ENCODE assay signal across 34 mouse cellular contexts in the genomic region with DNA sequence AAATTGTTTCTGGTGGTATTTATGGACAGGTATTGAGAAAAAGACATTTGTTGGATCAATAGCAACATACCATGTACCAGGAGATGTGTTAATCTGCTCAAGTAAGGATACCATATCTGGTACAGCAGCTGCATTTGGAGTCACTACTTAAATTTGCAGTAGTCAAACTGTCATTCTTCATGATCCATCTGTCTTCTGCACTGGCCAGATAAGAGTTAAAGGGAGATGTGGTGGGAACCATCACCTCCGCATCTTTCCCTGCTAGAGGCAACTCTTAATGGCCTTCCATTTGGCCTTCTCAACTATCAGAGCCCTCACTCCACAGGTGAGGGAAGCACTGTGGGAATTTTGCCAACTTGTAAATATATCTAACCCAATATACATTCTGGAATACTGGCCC. TPM values are rescaled to one million over a fixed set of nuclear protein-coding genes. Genes with fewer than 3 reads are reported as not detected.
A peak's percentile ranks its signal among the peaks of the same experiment; 100 is the strongest.
DNase-seq lines count a peak whose midpoint lies in the region; ATAC-seq and TF ChIP-seq lines count a peak whose summit lies in the region.
"Had no signal": no experiment of that assay in that cellular context is flagged by ENCODE, and none has a peak within 500 bp of the region (broad histone marks: within the 10 kb centered on the region; RNA-seq: fewer than 3 reads in every experiment).

No protein-coding gene starts in this region.

- H3K27me3 ChIP-seq in liver, embryonic 12.5 days (replicated peaks), result no peaks in the 10 kb centered on the region
- no peaks in the 10 kb centered on the region for H3K27me3 ChIP-seq in liver, postnatal 0 days (ENCODE audit: insufficient read depth, low read length)
- H3K27me3 ChIP-seq: embryonic facial prominence, embryonic 12.5 days; heart, embryonic 15.5 days; hindbrain, embryonic 12.5 days; intestine, embryonic 15.5 days; limb, embryonic 12.5 days; midbrain, embryonic 15.5 days; neural tube, embryonic 15.5 days had no signal

- 0 out of 2 replicates have a peak, but pooled peaks have one; percentile 13 for ATAC-seq in common myeloid progenitor, adult 5-6 weeks (replicated peaks; ENCODE audit: low read depth, poor library complexity, severe bottlenecking)
- peak; percentile 89 for ATAC-seq in liver, embryonic 12.5 days
- peak; percentile 84 for ATAC-seq in liver, postnatal 0 days
- ATAC-seq: forebrain, embryonic 16.5 days; hindbrain, postnatal 0 days; intestine, embryonic 15.5 days; lung, postnatal 0 days; midbrain, embryonic 15.5 days had no signal

- peaks cover 100% of the 10 kb centered on the region for H3K36me3 ChIP-seq in liver, embryonic 12.5 days
- H3K36me3 ChIP-seq in liver, postnatal 0 days (replicated peaks; ENCODE audit: insufficient read depth, low read length), result peaks cover 79% of the 10 kb centered on the region

- H3K9me3 ChIP-seq in liver, embryonic 12.5 days (replicated peaks), result no peaks in the 10 kb centered on the region
- no peaks in the 10 kb centered on the region for H3K9me3 ChIP-seq in liver, postnatal 0 days (ENCODE audit: low read length)
- H3K9me3 ChIP-seq: embryonic facial prominence, embryonic 12.5 days; heart, embryonic 10.5 days; heart, embryonic 15.5 days; hindbrain, embryonic 12.5 days; intestine, embryonic 15.5 days; limb, embryonic 12.5 days; midbrain, embryonic 10.5 days; midbrain, embryonic 15.5 days; neural tube, embryonic 15.5 days had no signal

- intact Hi-C loops in left cerebral cortex, postnatal 10 days (cut with DNase I), result no loop called here

- peaks cover 62% of the 10 kb centered on the region for H3K4me1 ChIP-seq in liver, embryonic 12.5 days
- H3K4me1 ChIP-seq in liver, postnatal 0 days (ENCODE audit: insufficient read depth), result peaks cover 3% of the 10 kb centered on the region; the same call in 1 of the 2 replicates
- H3K4me1 ChIP-seq: embryonic facial prominence, embryonic 12.5 days; heart, embryonic 10.5 days; heart, embryonic 15.5 days; hindbrain, embryonic 12.5 days; intestine, embryonic 15.5 days; limb, embryonic 12.5 days; midbrain, embryonic 10.5 days; midbrain, embryonic 15.5 days; neural tube, embryonic 15.5 days had no signal

- DNase-seq in c-Kit-negative CD71-positive TER-119-positive erythroid progenitor cells, embryonic 14.5 days (ENCODE audit: low read depth, low spot score), result peak; percentile 40
- DNase-seq in liver, postnatal 0 days, result no peak
- no peak for DNase-seq in cerebellum, adult 9-11 months
- DNase-seq in kidney, postnatal 14 days, result no peak
- no peak for DNase-seq in adrenal gland, postnatal 25 days
- DNase-seq in left cerebral cortex, postnatal 10 days (ENCODE audit: extremely low spot score in 1 of 2, low spot score in 2 of 2), result no peak
- DNase-seq: adrenal gland, postnatal 10 days; B cell, adult 2 months; cerebellum, adult 2 months; cerebellum, postnatal 36 days; embryo, embryonic 11 days; gastrocnemius, postnatal 25 days; heart, adult 11 months; kidney, adult 8-10 months; layer of hippocampus, adult 9-11 months; lung, adult 18-20 months; right cerebral cortex, postnatal 4 days; thymus, adult 2 months had no signal

- no peak overlapping the region for H3K4me3 ChIP-seq in liver, embryonic 12.5 days
- no peak overlapping the region for H3K4me3 ChIP-seq in liver, postnatal 0 days (ENCODE audit: low read depth, low read length)
- H3K4me3 ChIP-seq: embryonic facial prominence, embryonic 12.5 days; heart, embryonic 10.5 days; heart, embryonic 15.5 days; hindbrain, embryonic 12.5 days; intestine, embryonic 15.5 days; limb, embryonic 12.5 days; midbrain, embryonic 10.5 days; midbrain, embryonic 15.5 days; neural tube, embryonic 15.5 days had no signal

- peak overlapping the region; percentile 40 for H3K9ac ChIP-seq in liver, embryonic 12.5 days
- H3K9ac ChIP-seq in liver, postnatal 0 days (replicated peaks), result no peak overlapping the region
- H3K9ac ChIP-seq: embryonic facial prominence, embryonic 12.5 days; heart, embryonic 15.5 days; hindbrain, embryonic 12.5 days; intestine, embryonic 15.5 days; limb, embryonic 12.5 days; midbrain, embryonic 15.5 days; neural tube, embryonic 15.5 days had no signal

- 27% methylated on average over 1 of the region's 1 CpGs for WGBS in liver, embryonic 12.5 days (ENCODE audit: insufficient replicate concordance)
- WGBS in liver, postnatal 0 days (ENCODE audit: insufficient replicate concordance), result 59% methylated on average over 1 of the region's 1 CpGs

- no peak for TF ChIP-seq CTCF in liver, postnatal 0 days (IDR thresholded peaks at IDR 0.05; ENCODE audit: low read depth)

- H3K27ac ChIP-seq in liver, embryonic 12.5 days, result peak overlapping the region; percentile 78
- no peak overlapping the region for H3K27ac ChIP-seq in liver, postnatal 0 days (ENCODE audit: low read depth)
- H3K27ac ChIP-seq: embryonic facial prominence, embryonic 12.5 days; heart, embryonic 10.5 days; heart, embryonic 15.5 days; hindbrain, embryonic 12.5 days; hindbrain, postnatal 0 days; intestine, embryonic 15.5 days; kidney, postnatal 0 days; limb, embryonic 12.5 days; macrophage; midbrain, embryonic 10.5 days; midbrain, embryonic 15.5 days; neural tube, embryonic 15.5 days had no signal

- H3K4me2 ChIP-seq in liver, embryonic 12.5 days, result peak overlapping the region; percentile 44
- peak overlapping the region; percentile 2 for H3K4me2 ChIP-seq in liver, postnatal 0 days (ENCODE audit: low read depth, low read length)
- H3K4me2 ChIP-seq: embryonic facial prominence, embryonic 12.5 days; heart, embryonic 15.5 days; hindbrain, embryonic 12.5 days; intestine, embryonic 15.5 days; limb, embryonic 12.5 days; midbrain, embryonic 15.5 days; neural tube, embryonic 15.5 days had no signal

- TF ChIP-seq EP300 in liver, postnatal 0 days (IDR thresholded peaks at IDR 0.05; ENCODE audit: low read depth), result peak; percentile 98

RNA-seq across cellular contexts. Expression of a gene that starts 12.0 kb away (rescaled TPM):
- 1.9 and 3.5 TPM in 2 replicates for total RNA-seq in common myeloid progenitor, adult 5-6 weeks (2017)
- polyA plus RNA-seq in liver, embryonic 12.5 days (2016; fragmentation: Nextera tagmentation; extraction: Ambion mirVana), result 4.5 and 4.9 TPM in 2 replicates
- 37.7 and 40.6 TPM in 2 replicates for polyA plus RNA-seq in liver, postnatal 0 days (2015; fragmentation: Nextera tagmentation; extraction: Ambion mirVana)
- total RNA-seq in adrenal gland, postnatal 25 days (2021), result 7.4 and 8.9 TPM in 2 replicates
- total RNA-seq in left cerebral cortex, postnatal 10 days (2021), result 10 to 100 TPM in 1 of 2 experiments, 1 to 10 TPM in 1; 8.6 to 10.1 TPM

RNA-seq across cellular contexts. Expression of a gene that starts 58.7 kb away (rescaled TPM):
- total RNA-seq in common myeloid progenitor, adult 5-6 weeks (2017), result 6.6 and 13.2 TPM in 2 replicates
- polyA plus RNA-seq in liver, embryonic 12.5 days (2016; fragmentation: Nextera tagmentation; extraction: Ambion mirVana), result 12.7 and 13.4 TPM in 2 replicates
- polyA plus RNA-seq in liver, postnatal 0 days (2015; fragmentation: Nextera tagmentation; extraction: Ambion mirVana), result 8.1 and 10.0 TPM in 2 replicates
- total RNA-seq in adrenal gland, postnatal 25 days (2021), result 28.5 and 34.7 TPM in 2 replicates
- total RNA-seq in left cerebral cortex, postnatal 10 days (2021), result 10 to 100 TPM; 39.1 to 44.4 TPM

RNA-seq across cellular contexts. Expression of a gene that starts 58.8 kb away (rescaled TPM):
- total RNA-seq in common myeloid progenitor, adult 5-6 weeks (2017), result 27.5 and 43.1 TPM in 2 replicates
- polyA plus RNA-seq in liver, embryonic 12.5 days (2016; fragmentation: Nextera tagmentation; extraction: Ambion mirVana), result 20.2 and 21.0 TPM in 2 replicates
- polyA plus RNA-seq in liver, postnatal 0 days (2015; fragmentation: Nextera tagmentation; extraction: Ambion mirVana), result 4.5 and 5.8 TPM in 2 replicates
- total RNA-seq in adrenal gland, postnatal 25 days (2021), result 18.0 and 19.9 TPM in 2 replicates
- total RNA-seq in left cerebral cortex, postnatal 10 days (2021), result 10 to 100 TPM; 24.6 to 25.0 TPM

RNA-seq across cellular contexts. Expression of a gene that starts 59.0 kb away (rescaled TPM):
- total RNA-seq in common myeloid progenitor, adult 5-6 weeks (2017), result 0.68 and 0.69 TPM in 2 replicates
- polyA plus RNA-seq in liver, embryonic 12.5 days (2016; fragmentation: Nextera tagmentation; extraction: Ambion mirVana), result 0.33 and 0.41 TPM in 2 replicates
- 0.15 and 0.20 TPM in 2 replicates for polyA plus RNA-seq in liver, postnatal 0 days (2015; fragmentation: Nextera tagmentation; extraction: Ambion mirVana)
- 0.33 and 1.9 TPM in 2 replicates for total RNA-seq in adrenal gland, postnatal 25 days (2021)
- total RNA-seq in left cerebral cortex, postnatal 10 days (2021), result 1 to 10 TPM; 1.1 to 1.8 TPM
- polyA plus RNA-seq: macrophage had no signal

Comparison
In these comparisons a context has a peak if more than half of its experiments do, and no peak if none do; other contexts are left out.
1. ATAC-seq: peak in every context shown above with its lines; median percentile 89 in liver, embryonic 12.5 days; 84 in liver, postnatal 0 days; 13 in common myeloid progenitor, adult 5-6 weeks.